Mouse (Mus musculus): ENCODE data around the gene Fhad1. TPM values are rescaled to one million over a fixed set of nuclear protein-coding genes. Genes with fewer than 3 reads are reported as not detected.

Gene Fhad1
- total RNA-seq, 1 experiment from 2014 or later: 0.74 TPM

- no peak for DNase-seq
These were observed 132.9 kb downstream of the Fhad1 start for GRCm38 (mm10) chr4:141881950-141882349.

DNA sequence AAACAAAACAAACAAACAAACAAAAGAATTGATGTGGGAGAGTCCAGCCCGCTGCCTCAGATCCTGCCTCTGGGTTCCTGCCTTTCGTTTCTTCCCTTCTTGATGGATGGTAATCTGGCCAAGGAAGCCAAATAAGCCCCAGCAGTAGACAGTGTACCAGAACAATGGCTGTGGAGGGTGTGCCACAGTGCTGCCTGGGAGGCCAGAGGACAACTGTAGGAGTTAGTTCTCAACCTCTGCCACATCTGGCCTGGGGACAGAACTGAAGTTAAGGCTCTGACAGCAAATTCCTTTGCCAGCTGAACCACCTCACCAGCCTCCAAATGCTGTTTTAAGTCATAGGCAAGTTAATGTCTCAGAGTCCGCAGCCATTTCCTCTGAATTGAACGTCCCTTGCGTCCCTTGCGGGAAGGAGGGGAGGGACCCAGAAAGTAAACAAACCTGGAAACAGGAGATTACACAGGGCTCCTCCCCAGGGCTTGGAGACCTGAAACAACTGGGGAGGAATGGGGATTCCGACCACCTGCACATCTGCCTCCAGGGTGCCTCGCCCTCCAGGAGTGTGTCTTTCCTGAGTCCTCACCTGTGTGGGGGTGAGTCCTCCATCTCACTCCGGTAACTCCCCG, 133.5 kb downstream of the Fhad1 start:
- no peak for DNase-seq

DNA sequence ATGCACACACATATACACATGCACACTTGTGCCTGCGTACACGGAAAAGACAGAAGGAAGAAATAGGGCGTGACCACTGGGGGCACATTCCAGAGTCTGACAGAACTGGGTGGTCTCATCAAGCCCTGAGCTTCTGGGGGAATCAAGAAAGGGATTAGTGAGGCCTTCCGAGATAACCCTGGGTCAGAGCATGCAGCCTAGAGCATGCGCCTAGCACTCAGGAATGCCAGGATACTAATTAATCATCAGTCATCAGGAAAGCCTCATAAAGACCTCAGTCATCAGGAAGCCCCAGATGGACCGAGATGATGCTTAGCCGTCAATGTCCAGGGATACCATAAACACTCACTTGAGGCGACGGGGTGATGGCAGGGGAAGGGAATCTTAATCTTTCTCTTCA, 135.0 kb downstream of the Fhad1 start:
- DNase-seq: no peak

- no peak for DNase-seq
These were observed 135.8 kb downstream of the Fhad1 start for GRCm38 (mm10) chr4:141879074-141879473.

DNA sequence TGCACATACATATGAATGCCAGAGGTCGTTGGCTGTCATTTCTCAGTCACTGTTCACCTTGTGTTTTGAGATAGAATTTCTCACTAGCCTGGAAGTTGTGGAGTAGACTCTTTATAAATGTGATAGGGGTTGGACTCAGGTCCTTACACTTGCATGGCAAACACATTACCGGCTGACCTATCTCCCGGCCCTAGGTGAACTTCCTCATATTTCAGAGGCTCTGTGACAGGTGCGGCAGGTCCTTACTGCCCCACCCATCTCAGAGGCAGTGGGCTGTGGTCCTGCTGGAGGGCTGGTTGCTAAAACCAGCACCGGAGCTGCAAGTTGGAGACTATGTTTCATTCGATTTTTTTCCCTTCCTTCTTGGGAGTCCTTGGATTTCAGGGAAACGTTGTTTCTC, 136.3 kb downstream of the Fhad1 start:
- no peak for DNase-seq

- DNase-seq: no peak
These were observed 139.3 kb downstream of the Fhad1 start for GRCm38 (mm10) chr4:141875481-141876108.

- peak; percentile 91 for DNase-seq
These were observed 140.1 kb downstream of the Fhad1 start, which contains the start of gene Efhd2 for GRCm38 (mm10) chr4:141874601-141875460. Gene Efhd2 (minus strand): TSS chr4:141874920.

GRCm38 (mm10) chr4:141874111-141874600, 140.7 kb downstream of the Fhad1 start:
- DNase-seq: no peak

GRCm38 (mm10) chr4:141872977-141873376, 141.9 kb downstream of the Fhad1 start:
- no peak for DNase-seq

DNA sequence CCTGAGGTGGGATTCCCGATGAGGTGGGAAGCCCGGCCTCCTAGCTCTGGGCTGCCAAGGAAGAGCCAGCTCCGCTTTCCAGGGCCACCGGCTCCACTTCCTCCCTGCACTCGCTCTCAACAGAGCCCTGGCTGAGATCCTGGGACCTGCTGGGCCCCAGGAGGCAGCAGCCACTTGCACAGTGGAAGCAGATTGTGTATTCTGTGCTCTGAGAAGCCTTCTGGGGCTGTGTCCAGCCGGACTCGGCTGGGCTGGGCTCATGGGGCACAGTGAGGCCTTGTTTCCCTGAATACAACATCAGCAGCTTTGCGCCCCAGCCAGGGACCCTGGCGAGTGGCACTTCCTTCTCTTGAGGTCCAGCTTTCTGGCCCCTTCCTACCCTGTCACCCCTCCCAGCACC, 143.0 kb downstream of the Fhad1 start:
- DNase-seq: no peak

- no peak for DNase-seq
These were observed 143.6 kb downstream of the Fhad1 start for GRCm38 (mm10) chr4:141871333-141871725.

DNA sequence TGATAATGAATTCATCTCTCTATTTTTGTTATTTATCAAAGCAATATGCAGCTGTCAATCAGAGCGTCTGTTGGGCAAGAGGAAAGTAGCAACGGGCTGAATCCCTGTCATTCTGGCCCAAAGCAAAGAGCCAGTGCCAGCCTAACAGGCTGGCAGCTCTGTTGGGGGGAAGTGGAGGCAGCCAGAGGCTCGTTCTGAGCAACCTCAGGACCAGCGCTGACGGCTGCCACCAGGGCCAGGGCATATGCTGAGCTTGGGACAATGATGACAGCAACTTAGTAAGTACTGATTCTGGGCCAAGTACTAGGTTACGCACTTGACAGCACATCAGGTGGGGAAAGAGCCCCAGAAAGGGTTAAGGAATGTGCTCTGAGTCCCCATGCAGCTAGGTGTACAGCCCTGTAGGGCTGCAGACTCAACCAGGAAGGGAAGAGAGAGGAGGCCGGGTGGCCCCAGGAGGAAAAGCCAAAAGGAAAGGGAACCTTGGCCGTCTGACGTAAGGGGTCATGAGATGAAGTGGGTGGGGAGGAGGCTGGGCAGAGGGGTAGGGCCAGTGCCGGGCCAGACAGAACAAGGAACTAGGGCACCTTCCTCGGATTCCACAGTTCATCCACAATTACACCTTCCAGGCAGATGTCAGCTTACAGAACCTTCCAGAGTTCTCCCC, 144.1 kb downstream of the Fhad1 start:
- no peak for DNase-seq

GRCm38 (mm10) chr4:141869436-141870215, 145.3 kb downstream of the Fhad1 start:
- no peak for DNase-seq

DNA sequence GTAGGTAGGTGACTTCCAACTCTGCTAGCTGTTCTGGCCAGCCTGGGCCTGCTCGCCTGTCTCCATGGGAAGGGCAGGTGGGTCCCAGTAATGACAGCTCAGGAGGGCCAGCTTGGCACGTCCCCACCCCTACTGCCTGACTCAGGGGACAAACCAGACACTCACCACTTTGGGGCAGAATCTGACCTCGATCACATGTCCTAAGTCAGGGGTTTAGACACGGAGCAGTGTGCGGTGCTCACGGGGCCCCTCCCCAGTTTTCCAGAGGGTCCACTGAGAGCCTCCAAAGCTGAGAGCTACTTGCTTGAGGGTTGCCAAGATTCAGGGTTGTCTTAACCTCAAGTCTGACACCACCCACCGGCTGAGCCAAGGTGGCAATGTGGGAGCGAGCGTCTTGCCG, 146.8 kb downstream of the Fhad1 start:
- DNase-seq: no peak

- DNase-seq: peak; percentile 81
These were observed 147.4 kb downstream of the Fhad1 start for GRCm38 (mm10) chr4:141867498-141867897.

DNA sequence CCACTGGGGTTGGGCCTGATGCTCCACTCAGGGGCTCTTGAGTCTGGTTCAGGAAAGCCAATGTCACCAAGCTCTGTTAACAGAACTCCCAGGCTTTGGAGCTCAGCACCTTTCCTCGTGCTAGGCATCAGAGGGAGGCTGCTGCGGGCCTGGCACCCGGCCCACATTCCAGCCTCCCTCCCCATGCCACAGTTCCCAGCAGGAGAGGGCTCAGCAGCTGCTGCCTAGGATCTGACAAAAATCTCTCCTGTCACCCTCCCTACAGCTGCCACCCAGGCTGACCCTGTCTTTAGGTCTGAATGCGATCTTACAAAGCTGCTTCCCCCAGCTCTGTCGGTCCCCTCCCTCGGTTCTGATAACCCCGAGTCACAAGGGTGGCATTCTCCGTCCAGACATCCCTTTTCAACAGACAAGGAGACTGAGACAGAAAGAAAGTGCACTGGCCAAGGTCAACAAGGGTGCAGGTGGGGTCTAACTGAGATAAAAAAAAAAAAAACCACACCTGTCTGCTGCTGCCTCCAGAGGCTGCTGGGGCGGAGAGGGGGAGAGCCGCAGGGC, 147.9 kb downstream of the Fhad1 start:
- DNase-seq: peak; percentile 64

GRCm38 (mm10) chr4:141865600-141865999, 149.3 kb downstream of the Fhad1 start:
- peak; percentile 50 for DNase-seq

DNA sequence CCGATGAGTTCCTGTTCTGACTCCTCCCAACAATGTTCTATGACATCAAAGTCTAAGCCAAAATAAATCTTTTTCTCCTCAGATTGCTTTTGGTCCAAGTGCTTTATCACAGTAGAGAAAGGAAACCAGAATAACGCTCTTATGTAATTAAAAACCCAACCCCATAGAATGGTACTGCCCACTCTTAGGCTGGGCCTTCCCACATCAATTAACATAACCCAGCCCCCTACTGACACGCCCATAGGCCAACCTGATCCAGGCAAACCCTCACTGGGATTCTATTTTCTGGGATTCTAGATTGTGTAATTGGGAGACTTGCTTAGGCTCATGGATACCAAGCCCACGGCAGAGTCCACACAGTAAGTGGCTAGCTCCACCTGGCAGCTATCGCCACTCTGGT, 149.9 kb downstream of the Fhad1 start:
- no peak for DNase-seq

DNA sequence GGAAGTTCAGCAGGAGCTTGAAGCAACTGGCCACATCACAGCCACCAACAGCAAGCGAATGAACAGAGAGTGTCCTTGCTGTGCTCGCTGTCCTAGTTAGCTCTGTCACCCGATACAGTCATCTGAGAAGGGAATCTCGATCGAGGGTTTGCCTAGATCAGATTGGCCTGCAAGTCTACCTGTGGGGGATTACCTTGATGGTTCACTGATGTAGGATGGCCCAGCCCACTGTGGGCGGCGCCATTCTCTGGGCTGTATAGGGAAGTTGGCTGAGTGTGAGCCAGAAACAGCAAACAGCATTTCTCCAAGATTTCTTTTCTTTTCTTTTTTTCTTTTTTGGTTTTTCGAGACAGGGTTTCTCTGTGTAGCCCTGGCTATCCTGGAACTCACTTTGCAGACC, 150.4 kb downstream of the Fhad1 start:
- DNase-seq: no peak

- DNase-seq: no peak
These were observed 151.1 kb downstream of the Fhad1 start for GRCm38 (mm10) chr4:141863726-141864280.

- no peak for DNase-seq
These were observed 152.0 kb downstream of the Fhad1 start for GRCm38 (mm10) chr4:141862867-141863266.
